Mouse (Mus musculus) neural tube, postnatal 0 days (tissue): ENCODE measurements around the gene Stac2. TPM values are rescaled to one million over a fixed set of nuclear protein-coding genes. Genes with fewer than 3 reads are reported as not detected.

Experiments used
- microRNA-seq: library from miRNA; unstranded; fragments of <30 nt; microRNA quantifications from one replicate; pipeline ENCODE4, GENCODE M21; 2016
- polyA plus RNA-seq: library from polyadenylated mRNA; unstranded; fragments of >200 nt; fragmentation: Nextera tagmentation; extraction: Ambion mirVana; gene quantifications from 2 replicates; pipeline ENCODE4 v1.2.1, GENCODE M21; 2015

Gene Stac2
- 14.7 and 16.7 TPM in 2 replicates for polyA plus RNA-seq

GRCm38 (mm10) chr11:98052989-98053834 lies at the start of gene Stac2:
Gene Stac2, minus strand, starts transcription at chr11:98053462.

GRCm38 (mm10) chr11:98026570-98027296 lies 26.5 kb downstream of the Stac2 start, which contains the start of gene Rpl19:
Gene Rpl19, plus strand, starts transcription at chr11:98026710.

GRCm38 (mm10) chr11:98022555-98023371 lies 30.5 kb downstream of the Stac2 start, which contains the start of gene Cacnb1:
Gene Cacnb1, minus strand, starts transcription at chr11:98023034.

GRCm38 (mm10) chr11:97995564-97996288 lies 57.5 kb downstream of the Stac2 start, which contains the start of gene Arl5c:
Gene Arl5c, minus strand, starts transcription at chr11:97996181.

Small RNA genes lying within 50 kb of the gene (microRNA-seq; reads per million reads assigned to microRNA genes)
- not detected for gene Gm27597

Other genes with a start within 250 kb of the Stac2 start
- gene B230217C12Rik, start 212.7 kb downstream of the Stac2 start, polyA plus RNA-seq: 44.2 and 46.7 TPM in 2 replicates
- 0.25 and 0.45 TPM in 2 replicates for gene Fbxo47, start 169.3 kb downstream of the Stac2 start, polyA plus RNA-seq
- gene Plxdc1, start 67.0 kb downstream of the Stac2 start, polyA plus RNA-seq: 3.7 and 4.3 TPM in 2 replicates
- gene Arl5c, start 57.3 kb downstream of the Stac2 start, polyA plus RNA-seq: 6.8 and 8.3 TPM in 2 replicates
- gene Cacnb1, start 30.4 kb downstream of the Stac2 start, polyA plus RNA-seq: 46.8 and 52.6 TPM in 2 replicates
- 652 and 685 TPM in 2 replicates for gene Rpl19, start 26.8 kb downstream of the Stac2 start, polyA plus RNA-seq
- gene Fbxl20, start 96.9 kb upstream of the Stac2 start, polyA plus RNA-seq: 13.5 and 17.0 TPM in 2 replicates
- 46.4 and 48.2 TPM in 2 replicates for gene Med1, start 139.8 kb upstream of the Stac2 start, polyA plus RNA-seq
- gene Cdk12, start 149.6 kb upstream of the Stac2 start, polyA plus RNA-seq: 5.5 and 5.8 TPM in 2 replicates